Mouse (Mus musculus): Measurements from ENCODE around the gene AI481877. TPM values are rescaled to one million over a fixed set of nuclear protein-coding genes. Genes with fewer than 3 reads are reported as not detected.

AI481877 gene
- total RNA-seq, 4 experiments from 2014 or later = not detected

GRCm38 (mm10) chr4:59125053-59125452 lies 13.7 kb downstream of the AI481877 start:
- no peak for DNase-seq (ENCODE audit: low spot score)

- no peak for DNase-seq (ENCODE audit: low spot score)
Observed at GRCm38 (mm10) chr4:59123557-59123956, 15.2 kb downstream of the AI481877 start.

- DNase-seq (ENCODE audit: low spot score) = no peak
Observed at GRCm38 (mm10) chr4:59117644-59118495, 20.9 kb downstream of the AI481877 start.

GRCm38 (mm10) chr4:59108721-59109120 lies 30.1 kb downstream of the AI481877 start:
- no peak for DNase-seq (ENCODE audit: low spot score)

GRCm38 (mm10) chr4:59107886-59108285 lies 30.9 kb downstream of the AI481877 start:
- no peak for DNase-seq (ENCODE audit: low spot score)

GRCm38 (mm10) chr4:59106661-59107060 lies 32.1 kb downstream of the AI481877 start:
- no peak for DNase-seq (ENCODE audit: low spot score)

GRCm38 (mm10) chr4:59104166-59104565 lies 34.6 kb downstream of the AI481877 start:
- no peak for DNase-seq (ENCODE audit: low spot score)

GRCm38 (mm10) chr4:59096393-59096792 lies 42.4 kb downstream of the AI481877 start:
- DNase-seq (ENCODE audit: low spot score) = peak; percentile 90

GRCm38 (mm10) chr4:59089391-59089790 lies 49.4 kb downstream of the AI481877 start:
- no peak for DNase-seq (ENCODE audit: low spot score)

- DNase-seq (ENCODE audit: low spot score) = no peak
Observed at GRCm38 (mm10) chr4:59083430-59083829, 55.4 kb downstream of the AI481877 start.

- no peak for DNase-seq (ENCODE audit: low spot score)
Observed at GRCm38 (mm10) chr4:59069276-59069675, 69.5 kb downstream of the AI481877 start.

GRCm38 (mm10) chr4:59062526-59062925 lies 76.3 kb downstream of the AI481877 start:
- no peak for DNase-seq (ENCODE audit: low spot score)

GRCm38 (mm10) chr4:59057929-59058328 lies 80.9 kb downstream of the AI481877 start:
- DNase-seq (ENCODE audit: low spot score) = no peak

GRCm38 (mm10) chr4:59051081-59051480 lies 87.7 kb downstream of the AI481877 start:
- DNase-seq (ENCODE audit: low spot score) = no peak

- no peak for DNase-seq (ENCODE audit: low spot score)
Observed at GRCm38 (mm10) chr4:59047222-59047621, 91.6 kb downstream of the AI481877 start.

GRCm38 (mm10) chr4:59043891-59044290 lies 94.9 kb downstream of the AI481877 start:
- DNase-seq (ENCODE audit: low spot score) = no peak

GRCm38 (mm10) chr4:59043074-59043473 lies 95.7 kb downstream of the AI481877 start:
- DNase-seq (ENCODE audit: low spot score) = no peak

- no peak for DNase-seq (ENCODE audit: low spot score)
Observed at GRCm38 (mm10) chr4:59040397-59041287, 98.1 kb downstream of the AI481877 start.

- DNase-seq (ENCODE audit: low spot score) = no peak
Observed at GRCm38 (mm10) chr4:59037525-59037924, 101.3 kb downstream of the AI481877 start.

- DNase-seq (ENCODE audit: low spot score) = peak; percentile 73
Observed at GRCm38 (mm10) chr4:59036490-59037127, 102.2 kb downstream of the AI481877 start.

- DNase-seq (ENCODE audit: low spot score) = no peak
Observed at GRCm38 (mm10) chr4:59035786-59036350, 102.9 kb downstream of the AI481877 start.
